Mouse (Mus musculus): ENCODE measurements at regions not wholly inside any gene's neighbourhood (a gene's known extent, or its start where the extent isn't known, plus 50 kb on each side); places are given as distances from the start of the nearest gene placed in this dataset.

DNA sequence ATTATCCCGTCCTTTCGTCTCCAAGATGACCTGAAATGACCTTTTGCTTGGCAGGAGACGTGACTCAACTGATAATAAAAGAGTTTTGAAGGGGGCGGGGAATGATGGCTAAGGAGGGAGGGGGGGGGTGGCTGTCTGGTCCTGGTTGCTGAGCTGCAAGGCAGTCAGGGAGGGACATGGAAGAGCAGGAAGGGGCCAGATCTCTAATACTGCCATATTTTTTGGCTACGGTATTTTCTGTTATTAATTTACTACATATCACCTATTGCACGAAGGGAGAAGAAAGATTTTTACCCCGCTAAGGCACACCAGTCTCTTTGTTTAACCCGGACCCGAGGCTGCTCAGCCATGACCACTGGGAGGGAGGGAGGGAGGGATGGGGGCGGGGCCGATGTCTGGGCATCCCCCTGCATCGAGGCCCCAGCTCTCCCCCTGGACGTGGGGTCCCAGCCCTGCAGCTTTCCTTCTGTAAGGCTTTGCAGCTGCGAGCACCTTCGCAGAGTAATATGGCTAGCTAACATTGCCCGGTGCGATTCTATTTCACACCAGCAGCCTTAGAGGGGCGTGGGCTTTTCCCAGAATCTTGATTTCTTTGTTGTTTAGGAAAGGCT lies 111.8 kb upstream of the Ubash3b start:
- Histone ChIP-seq H3K27ac (replicated peaks) (peak overlapping the region; percentile 96), H3K36me3 (no peaks in the 10 kb centered on the region), H3K9me3 (no peaks in the 10 kb centered on the region; the same call in 1 of the 2 replicates), H3K27me3 (no peaks in the 10 kb centered on the region), H3K9ac (peak overlapping the region; percentile 79), H3K4me2 (peak overlapping the region; percentile 71), H3K4me3 (peak overlapping the region; percentile 37), H3K4me1 (replicated peaks) (peaks cover 22% of the 10 kb centered on the region)
- WGBS: under 1% methylated on average over 18 of the region's 18 CpGs
- peak; percentile 98 for ATAC-seq (ENCODE audit: low read depth)

DNA sequence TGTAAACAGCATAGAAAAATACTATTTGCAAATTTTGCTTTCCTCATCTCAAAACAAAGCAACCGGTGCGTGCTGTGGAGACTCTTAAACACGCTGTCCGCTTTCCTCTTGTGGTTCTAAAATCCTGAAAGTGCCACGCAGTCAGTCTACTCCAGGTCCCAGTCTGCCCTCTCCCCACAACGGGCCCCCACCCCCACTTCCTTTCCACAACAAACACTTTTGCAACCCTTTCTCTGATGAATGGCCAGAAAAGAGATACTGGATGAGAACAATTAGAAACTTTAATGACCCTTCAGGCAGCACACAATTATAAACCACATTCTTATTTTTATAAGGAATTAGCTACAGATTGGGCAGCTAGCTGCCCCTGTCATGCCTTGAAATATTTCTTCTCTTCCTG lies 111.1 kb upstream of the Ubash3b start:
- Histone ChIP-seq H3K4me1 (replicated peaks) (peaks cover 22% of the 10 kb centered on the region), H3K9ac (no peak overlapping the region; the same call in 1 of the 2 replicates), H3K4me2 (peak overlapping the region; percentile 71), H3K36me3 (no peaks in the 10 kb centered on the region), H3K9me3 (no peaks in the 10 kb centered on the region; the same call in 1 of the 2 replicates), H3K27ac (replicated peaks) (peak overlapping the region; percentile 96), H3K4me3 (peak overlapping the region; percentile 37), H3K27me3 (no peaks in the 10 kb centered on the region)
- WGBS: 11% methylated on average over 6 of the region's 6 CpGs
- peak; percentile 21 for ATAC-seq (ENCODE audit: low read depth)

DNA sequence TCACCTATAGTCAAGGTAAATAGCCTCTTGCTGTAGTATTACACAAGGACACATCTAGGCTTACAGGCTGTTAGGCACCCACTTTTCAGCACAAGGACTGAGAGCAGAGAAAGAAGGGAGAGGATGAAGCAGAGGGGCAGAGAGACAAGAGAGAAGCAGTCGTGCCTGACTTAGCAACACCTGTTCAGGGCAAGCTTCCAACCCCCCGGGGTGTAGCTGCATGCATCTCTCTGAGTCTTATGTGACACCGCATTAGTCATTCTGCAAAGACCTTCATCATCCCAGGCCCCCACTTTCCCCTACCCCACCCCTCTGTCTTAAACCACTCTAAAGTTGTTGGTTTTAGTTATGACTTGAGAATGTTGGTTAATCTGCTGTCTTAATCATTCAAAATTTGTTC lies 106.6 kb upstream of the Ubash3b start:
- WGBS: 57% methylated on average over 3 of the region's 3 CpGs
- Histone ChIP-seq H3K27ac (replicated peaks) (no peak overlapping the region), H3K36me3 (no peaks in the 10 kb centered on the region), H3K27me3 (no peaks in the 10 kb centered on the region), H3K4me1 (replicated peaks) (peaks cover 17% of the 10 kb centered on the region), H3K4me3 (no peak overlapping the region), H3K9ac (no peak overlapping the region), H3K9me3 (no peaks in the 10 kb centered on the region), H3K4me2 (no peak overlapping the region)
- ATAC-seq (ENCODE audit: low read depth): no peak

DNA sequence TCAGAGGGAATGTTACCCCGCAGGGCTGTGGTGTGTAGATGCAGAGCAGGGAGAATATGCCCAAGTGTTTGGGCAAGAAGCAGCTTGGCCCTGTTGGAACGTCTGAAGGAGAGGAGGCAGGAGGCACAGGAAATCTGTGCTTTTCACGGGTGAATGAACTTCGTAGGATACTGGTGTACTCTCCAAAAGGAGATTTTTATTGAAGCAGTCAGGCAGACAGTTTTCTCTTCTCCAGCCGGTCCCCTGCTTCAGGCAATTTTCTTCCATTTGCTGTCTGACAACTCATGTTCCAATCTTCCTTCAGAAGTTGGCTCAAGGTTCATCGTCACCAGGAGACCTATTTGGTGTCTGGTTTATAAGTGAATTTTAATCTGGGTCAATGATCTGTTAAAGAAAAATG lies 103.0 kb upstream of the Ubash3b start:
- Histone ChIP-seq H3K4me3 (no peak overlapping the region), H3K9me3 (no peaks in the 10 kb centered on the region), H3K36me3 (no peaks in the 10 kb centered on the region), H3K27ac (replicated peaks) (peak overlapping the region; percentile 49), H3K9ac (no peak overlapping the region), H3K27me3 (no peaks in the 10 kb centered on the region), H3K4me1 (replicated peaks) (peaks cover 8% of the 10 kb centered on the region), H3K4me2 (no peak overlapping the region)
- ATAC-seq (ENCODE audit: low read depth): no peak
- WGBS: 49% methylated on average over 6 of the region's 6 CpGs

DNA sequence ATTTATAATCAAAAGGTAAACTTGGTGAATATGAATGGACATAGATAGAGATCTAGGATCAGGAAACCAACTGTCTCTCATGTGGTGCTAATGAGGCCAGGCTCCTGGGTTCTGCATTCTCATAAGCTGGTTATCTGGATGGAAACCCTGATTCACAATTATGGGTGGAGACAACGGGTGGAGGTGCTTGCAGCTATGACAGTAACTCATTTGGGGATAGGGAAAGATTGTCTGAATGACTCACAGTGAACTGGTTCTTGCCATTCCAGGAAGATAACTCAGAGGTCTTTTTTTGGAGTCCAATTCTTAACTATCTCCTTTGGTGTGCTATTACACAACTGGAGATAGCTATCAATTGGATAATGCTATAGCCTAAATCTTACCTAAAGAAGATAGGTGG lies 95.7 kb upstream of the Ubash3b start:
- no peaks in the 10 kb centered on the region for H3K27me3 ChIP-seq
- no peaks in the 10 kb centered on the region for H3K4me1 ChIP-seq (replicated peaks)
- H3K9ac ChIP-seq: no peak overlapping the region
- H3K4me2 ChIP-seq: no peak overlapping the region
- 86% methylated on average over 1 of the region's 1 CpGs for WGBS
- ATAC-seq (ENCODE audit: low read depth): no peak
- no peak overlapping the region for H3K27ac ChIP-seq (replicated peaks)
- H3K36me3 ChIP-seq: no peaks in the 10 kb centered on the region
- H3K9me3 ChIP-seq: no peaks in the 10 kb centered on the region
- no peak overlapping the region for H3K4me3 ChIP-seq

DNA sequence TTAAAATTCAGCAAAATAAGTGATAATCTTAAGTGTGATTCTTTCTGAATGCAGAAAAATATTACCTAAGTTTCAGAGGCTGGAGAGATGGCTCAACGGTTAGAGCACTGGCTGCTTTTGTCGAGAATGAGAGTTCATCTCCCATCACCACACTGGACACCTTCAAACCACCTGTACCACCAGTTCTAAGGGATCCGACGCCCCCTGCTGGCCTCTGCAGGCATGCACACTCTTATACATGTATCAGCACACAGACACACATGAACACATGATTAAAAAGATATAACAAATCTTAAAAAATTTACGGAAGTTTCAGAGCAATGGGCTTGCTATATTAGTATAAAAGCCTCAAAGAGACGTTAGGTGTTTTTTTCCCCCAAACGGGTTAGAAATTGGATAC lies 80.9 kb upstream of the Ubash3b start:
- no peak for ATAC-seq (ENCODE audit: low read depth)
- 89% methylated on average over 7 of the region's 7 CpGs for WGBS

DNA sequence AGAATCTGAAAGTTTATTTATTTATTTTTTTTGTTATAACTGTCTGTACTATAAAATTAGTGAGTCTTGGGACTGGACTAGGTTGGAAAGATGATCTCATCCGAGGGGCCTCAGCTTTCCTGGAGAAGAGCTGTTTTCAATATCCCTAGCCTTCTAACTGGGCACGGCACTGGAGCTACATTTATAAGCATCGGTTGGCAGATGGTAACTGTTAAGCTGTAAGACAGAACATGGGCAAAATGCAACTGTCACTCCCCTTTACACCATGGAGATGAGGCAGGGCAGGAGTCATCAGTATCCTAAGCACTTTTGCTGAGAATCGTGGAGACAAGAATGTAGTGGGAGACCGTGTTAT lies 77.6 kb upstream of the Ubash3b start:
- Histone ChIP-seq H3K4me1 (replicated peaks) (no peaks in the 10 kb centered on the region; the same call in 1 of the 2 replicates), H3K9ac (no peak overlapping the region), H3K9me3 (no peaks in the 10 kb centered on the region), H3K27ac (replicated peaks) (no peak overlapping the region), H3K27me3 (no peaks in the 10 kb centered on the region), H3K4me2 (no peak overlapping the region), H3K36me3 (no peaks in the 10 kb centered on the region), H3K4me3 (no peak overlapping the region)
- 86% methylated on average over 5 of the region's 5 CpGs for WGBS
- no peak for ATAC-seq (ENCODE audit: low read depth)

More for the DNA sequence above, 80.9 kb upstream of the Ubash3b start:
- Histone ChIP-seq H3K9me3 (no peaks in the 10 kb centered on the region), H3K4me1 (replicated peaks) (no peaks in the 10 kb centered on the region; the same call in 1 of the 2 replicates), H3K27ac (replicated peaks) (no peak overlapping the region), H3K4me2 (no peak overlapping the region), H3K4me3 (no peak overlapping the region), H3K36me3 (no peaks in the 10 kb centered on the region), H3K27me3 (no peaks in the 10 kb centered on the region), H3K9ac (no peak overlapping the region)

DNA sequence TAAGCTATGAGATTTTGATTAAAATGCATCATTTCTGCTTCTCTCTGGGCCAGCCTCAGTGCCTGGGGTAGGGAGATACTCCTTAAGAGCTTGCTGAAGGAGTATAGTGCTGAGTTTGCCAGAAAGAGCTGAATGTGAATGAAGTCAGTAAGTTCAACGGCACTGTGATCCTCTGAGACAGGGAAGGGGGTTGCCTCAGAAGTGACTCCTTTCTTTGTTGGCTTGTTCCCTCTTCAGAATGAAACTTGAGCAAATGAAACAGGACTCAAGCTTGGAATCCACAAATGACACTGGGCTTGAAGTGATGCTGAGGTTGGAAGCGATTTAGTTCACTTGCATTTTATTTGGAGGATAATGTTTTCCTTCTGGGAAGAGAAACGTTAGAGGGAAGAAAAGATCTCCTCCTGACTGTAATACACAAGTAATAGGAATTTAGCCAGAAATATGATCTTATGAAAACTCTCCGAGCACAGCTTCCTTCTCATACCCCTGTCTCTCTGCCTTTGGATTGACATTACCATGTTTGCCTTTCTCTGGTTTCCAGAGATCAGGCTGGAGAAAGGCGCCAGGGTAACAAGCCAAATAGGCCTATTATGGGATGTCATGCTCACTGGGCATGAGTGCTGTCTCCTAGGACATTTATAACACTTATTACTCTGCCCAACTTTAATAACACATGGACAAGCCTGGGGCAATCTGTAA lies 77.0 kb upstream of the Ubash3b start:
- ATAC-seq (ENCODE audit: low read depth): no peak
- no peaks in the 10 kb centered on the region for H3K27me3 ChIP-seq
- WGBS: 75% methylated on average over 5 of the region's 5 CpGs
- no peaks in the 10 kb centered on the region for H3K36me3 ChIP-seq
- no peak overlapping the region for H3K4me2 ChIP-seq
- no peak overlapping the region for H3K27ac ChIP-seq (replicated peaks)
- H3K9me3 ChIP-seq: no peaks in the 10 kb centered on the region
- H3K4me1 ChIP-seq (replicated peaks): no peaks in the 10 kb centered on the region; the same call in 1 of the 2 replicates
- no peak overlapping the region for H3K9ac ChIP-seq
- H3K4me3 ChIP-seq: no peak overlapping the region

DNA sequence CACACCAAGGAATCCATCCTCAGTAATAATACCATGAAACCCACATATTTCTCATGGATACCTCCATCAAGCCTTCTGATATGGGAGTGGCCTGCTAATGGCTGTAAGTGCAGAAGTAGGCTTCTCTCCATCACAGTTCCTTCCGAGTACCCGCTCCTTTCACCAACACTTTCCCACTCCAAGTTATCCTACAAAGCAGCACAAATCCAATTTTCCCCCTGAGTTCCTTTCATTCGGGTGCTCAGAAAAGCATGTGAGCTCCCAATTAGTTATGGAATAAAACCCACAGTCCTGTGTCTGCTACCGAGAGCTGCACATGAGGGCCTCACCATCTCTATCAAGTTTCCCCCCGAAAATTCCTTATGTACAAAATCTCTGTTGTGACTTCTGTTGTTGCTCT lies 75.8 kb upstream of the Ubash3b start:
- Histone ChIP-seq H3K4me1 (replicated peaks) (no peaks in the 10 kb centered on the region; the same call in 1 of the 2 replicates), H3K4me3 (no peak overlapping the region), H3K9me3 (no peaks in the 10 kb centered on the region), H3K9ac (no peak overlapping the region), H3K4me2 (no peak overlapping the region), H3K36me3 (no peaks in the 10 kb centered on the region), H3K27me3 (no peaks in the 10 kb centered on the region), H3K27ac (replicated peaks) (no peak overlapping the region)
- 69% methylated on average over 5 of the region's 5 CpGs for WGBS
- no peak for ATAC-seq (ENCODE audit: low read depth)

DNA sequence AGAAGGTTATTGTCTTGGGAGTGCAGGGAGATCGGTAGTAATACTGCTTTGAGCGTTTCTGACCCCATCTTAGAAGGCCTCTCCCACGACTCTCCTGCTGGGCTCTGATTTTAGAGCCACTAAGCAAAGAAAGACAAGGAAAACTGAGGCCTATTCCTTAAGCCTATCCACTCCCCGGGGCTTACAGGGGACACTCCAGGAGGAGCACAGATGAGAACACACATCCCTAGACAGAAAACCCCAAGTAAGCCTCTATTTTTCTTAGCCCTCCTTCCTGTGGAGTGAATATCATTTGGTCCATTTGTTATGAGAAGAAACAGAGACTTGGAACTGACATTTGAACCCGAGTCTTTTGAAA lies 67.7 kb upstream of the Ubash3b start:
- no peaks in the 10 kb centered on the region for H3K36me3 ChIP-seq
- H3K27ac ChIP-seq (replicated peaks): peak overlapping the region; percentile 93
- peak overlapping the region; percentile 58 for H3K4me2 ChIP-seq
- 6% methylated on average over 5 of the region's 5 CpGs for WGBS
- peak overlapping the region; percentile 73 for H3K9ac ChIP-seq
- H3K4me1 ChIP-seq (replicated peaks): peaks cover 26% of the 10 kb centered on the region
- peak overlapping the region; percentile 36 for H3K4me3 ChIP-seq
- H3K9me3 ChIP-seq: no peaks in the 10 kb centered on the region
- ATAC-seq (ENCODE audit: low read depth): peak; percentile 75
- no peaks in the 10 kb centered on the region for H3K27me3 ChIP-seq

DNA sequence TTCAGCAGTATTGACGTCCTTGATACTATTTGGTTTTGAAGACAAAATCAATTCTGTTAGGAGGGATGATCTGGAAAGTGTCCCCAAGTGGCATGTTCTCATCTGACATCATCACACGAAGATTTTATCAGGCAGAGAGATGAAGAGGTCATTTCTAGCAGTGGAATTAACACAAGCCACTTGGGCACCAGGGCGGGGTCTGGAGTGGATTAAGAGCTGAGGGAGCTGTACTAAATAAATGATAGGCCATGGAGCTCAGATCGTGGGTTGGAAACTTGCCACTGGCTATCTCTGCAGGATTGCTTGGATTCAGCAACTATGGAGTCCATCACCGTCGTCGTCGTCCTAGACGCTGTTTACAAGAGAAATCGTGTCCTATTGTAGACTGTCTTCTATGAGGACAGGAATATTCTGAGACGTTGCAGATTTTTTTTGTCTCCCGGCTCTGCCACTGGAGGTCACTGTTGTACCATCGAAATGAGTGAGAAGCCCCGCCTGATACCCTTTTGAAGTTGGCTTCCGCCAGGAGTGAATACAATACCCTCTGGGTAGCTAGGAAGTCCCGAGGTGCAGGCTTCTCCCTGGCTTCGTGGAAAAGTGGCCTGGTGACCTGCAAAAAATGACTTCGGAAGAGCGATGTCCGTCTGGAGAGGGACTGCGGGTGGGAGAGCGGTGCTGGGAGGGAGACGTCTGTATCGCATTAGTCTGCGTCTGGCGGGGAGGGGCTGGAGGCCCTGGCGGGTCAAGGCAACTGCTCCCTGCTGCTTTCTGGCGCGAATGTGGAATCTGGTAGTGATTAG lies 67.1 kb upstream of the Ubash3b start:
- 5% methylated on average over 29 of the region's 29 CpGs for WGBS
- Histone ChIP-seq H3K9me3 (no peaks in the 10 kb centered on the region), H3K27ac (replicated peaks) (peak overlapping the region; percentile 93), H3K4me3 (peak overlapping the region; percentile 36), H3K27me3 (no peaks in the 10 kb centered on the region), H3K4me1 (replicated peaks) (peaks cover 26% of the 10 kb centered on the region), H3K36me3 (no peaks in the 10 kb centered on the region), H3K4me2 (peak overlapping the region; percentile 58), H3K9ac (peak overlapping the region; percentile 73)
- ATAC-seq (ENCODE audit: low read depth): peak; percentile 95

DNA sequence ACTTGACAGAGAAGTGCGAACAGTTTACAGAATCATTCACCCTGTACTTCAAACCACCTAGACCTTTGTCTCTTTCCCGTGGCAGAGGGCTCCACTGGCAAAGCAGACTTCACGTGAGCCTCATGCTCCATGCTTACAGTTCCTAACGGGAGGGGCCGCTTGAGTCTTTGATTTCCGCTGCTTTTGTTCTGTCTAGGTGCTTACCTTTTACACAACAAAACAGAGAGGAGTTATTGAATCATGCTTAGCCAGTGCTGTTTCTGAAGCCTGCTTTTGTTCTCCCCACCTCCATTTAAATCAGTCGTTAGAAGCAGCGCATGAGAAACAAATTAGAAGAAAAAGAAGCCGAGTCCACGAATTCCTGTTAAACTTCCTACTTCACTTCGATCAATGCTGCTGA lies 61.9 kb upstream of the Ubash3b start:
- H3K9ac ChIP-seq: no peak overlapping the region
- H3K4me1 ChIP-seq (replicated peaks): peaks cover 8% of the 10 kb centered on the region
- no peak for ATAC-seq (ENCODE audit: low read depth)
- H3K36me3 ChIP-seq: no peaks in the 10 kb centered on the region
- H3K4me2 ChIP-seq: no peak overlapping the region
- WGBS: 67% methylated on average over 11 of the region's 11 CpGs
- no peak overlapping the region for H3K4me3 ChIP-seq
- H3K9me3 ChIP-seq: no peaks in the 10 kb centered on the region
- H3K27ac ChIP-seq (replicated peaks): no peak overlapping the region
- no peaks in the 10 kb centered on the region for H3K27me3 ChIP-seq

All from neural tube, embryonic 13.5 days (tissue).